In genomic region chr10:69342328-69342727, GRCm38 (mm10) we compare ENCODE assay signal across 14 mouse cellular contexts. TPM values are rescaled to one million over a fixed set of nuclear protein-coding genes. Genes with fewer than 3 reads are reported as not detected.
"Had no signal": no experiment of that assay in that cellular context is flagged by ENCODE, and none has a peak within 500 bp of the region (broad histone marks: within the 10 kb centered on the region; RNA-seq: fewer than 3 reads in every experiment).

No protein-coding gene starts in this region.

- H3K4me1 ChIP-seq: midbrain, embryonic 13.5 days; midbrain, embryonic 15.5 days; neural tube, embryonic 12.5 days had no signal

- H3K9me3 ChIP-seq: limb, embryonic 15.5 days; megakaryocyte, embryonic 14.5 days; midbrain, embryonic 13.5 days; midbrain, embryonic 15.5 days; neural tube, embryonic 12.5 days had no signal

- H3K9ac ChIP-seq: limb, embryonic 15.5 days; lung, embryonic 14.5 days; midbrain, embryonic 13.5 days; midbrain, embryonic 15.5 days; neural tube, embryonic 12.5 days had no signal

- H3K36me3 ChIP-seq: midbrain, embryonic 15.5 days had no signal

- H3K4me2 ChIP-seq: limb, embryonic 15.5 days; lung, embryonic 14.5 days; midbrain, embryonic 11.5 days; midbrain, embryonic 13.5 days; midbrain, embryonic 15.5 days; neural tube, embryonic 12.5 days had no signal

- DNase-seq: lung, embryonic 14.5 days; lung, postnatal 10 days; right cerebral cortex, postnatal 14 days; thymus, adult 18-20 months; thymus, postnatal 14 days; thymus, postnatal 36 days had no signal

- H3K4me3 ChIP-seq: limb, embryonic 15.5 days; megakaryocyte, embryonic 14.5 days; midbrain, embryonic 13.5 days; midbrain, embryonic 15.5 days; neural tube, embryonic 12.5 days had no signal

- H3K27me3 ChIP-seq: limb, embryonic 15.5 days; megakaryocyte, embryonic 14.5 days; midbrain, embryonic 13.5 days; midbrain, embryonic 15.5 days; neural tube, embryonic 12.5 days had no signal

- ATAC-seq: midbrain, embryonic 13.5 days; midbrain, embryonic 15.5 days had no signal

- H3K27ac ChIP-seq: limb, embryonic 15.5 days; macrophage; midbrain, embryonic 13.5 days; midbrain, embryonic 15.5 days; neural tube, embryonic 12.5 days had no signal

RNA-seq across cellular contexts. Expression of gene Ank3, which starts 56.2 kb away (rescaled TPM):
- total RNA-seq: monocyte, adult 5-6 weeks had no signal
- polyA plus RNA-seq: macrophage had no signal
